Comparison of ENCODE assay signal across 27 mouse cellular contexts in the genomic region with DNA sequence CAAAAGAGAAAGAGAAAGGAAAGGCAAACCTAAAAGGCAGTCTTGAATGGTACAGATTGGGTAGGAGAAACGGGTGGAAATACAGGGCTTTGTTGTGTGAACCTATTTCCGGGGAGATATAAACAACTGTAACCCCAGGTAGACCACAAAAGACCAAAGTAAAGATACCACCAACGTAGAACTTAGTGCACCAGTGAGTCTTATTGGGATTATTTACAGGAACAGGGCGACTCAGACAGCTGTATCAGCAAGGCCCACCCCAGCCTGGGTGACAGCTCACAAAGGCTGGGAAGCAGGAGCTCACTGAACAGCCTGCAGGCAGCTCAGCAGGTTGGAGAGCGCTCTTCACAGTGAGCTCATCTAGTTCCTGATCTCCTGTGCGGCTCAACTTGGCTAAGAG. TPM values are rescaled to one million over a fixed set of nuclear protein-coding genes. Genes with fewer than 3 reads are reported as not detected.
DNase-seq lines count a peak whose midpoint lies in the region; ATAC-seq and TF ChIP-seq lines count a peak whose summit lies in the region.
"Had no signal": no experiment of that assay in that cellular context is flagged by ENCODE, and none has a peak within 500 bp of the region (broad histone marks: within the 10 kb centered on the region; RNA-seq: fewer than 3 reads in every experiment).

No protein-coding gene starts in this region.

- ATAC-seq in CD4-positive, CD25-positive, alpha-beta regulatory T cell, adult 4 months: peak; percentile 98
- no peak for ATAC-seq in liver, embryonic 12.5 days
- ATAC-seq: forebrain, postnatal 0 days; intestine, embryonic 15.5 days; liver, postnatal 0 days; lung, postnatal 0 days had no signal

- no peak for TF ChIP-seq CTCF in thymus, adult 2 months (IDR thresholded peaks at IDR 0.05; ENCODE audit: borderline replicate concordance, control insufficient read depth, extremely low read depth, insufficient read depth, low read length, poor library complexity)

- 10% methylated on average over 6 of the region's 6 CpGs for WGBS in thymus, adult 2 months
- WGBS in forebrain, embryonic 10.5 days: 48% methylated on average over 6 of the region's 6 CpGs
- 37% methylated on average over 6 of the region's 6 CpGs for WGBS in liver, embryonic 12.5 days (ENCODE audit: insufficient replicate concordance)

- no peak overlapping the region for H3K9ac ChIP-seq in liver, embryonic 12.5 days
- H3K9ac ChIP-seq: forebrain, postnatal 0 days; hindbrain, embryonic 14.5 days; intestine, embryonic 15.5 days; liver, postnatal 0 days had no signal

- H3K27ac ChIP-seq in thymus, adult 2 months (ENCODE audit: control insufficient read depth, insufficient read depth, low read length): peak overlapping the region; percentile 32
- H3K27ac ChIP-seq in forebrain, embryonic 10.5 days: no peak overlapping the region
- no peak overlapping the region for H3K27ac ChIP-seq in liver, embryonic 12.5 days
- H3K27ac ChIP-seq: heart, embryonic 10.5 days; hindbrain, embryonic 14.5 days; intestine, embryonic 15.5 days; macrophage had no signal

- no peak for TF ChIP-seq POLR2A in thymus, adult 2 months (IDR thresholded peaks at IDR 0.05; ENCODE audit: control insufficient read depth, extremely low read depth, insufficient read depth, low read length, poor library complexity)

- no peaks in the 10 kb centered on the region for H3K9me3 ChIP-seq in forebrain, embryonic 10.5 days
- no peaks in the 10 kb centered on the region for H3K9me3 ChIP-seq in liver, embryonic 12.5 days (replicated peaks)
- H3K9me3 ChIP-seq: heart, embryonic 10.5 days; intestine, embryonic 15.5 days had no signal

- DNase-seq in CD4-positive helper T cell, adult 2 months (ENCODE audit: low read depth, low spot score): peak; percentile 90
- peak; percentile 83 for DNase-seq in induced T-regulatory cell, adult 2 months (ENCODE audit: low read depth)
- peak; percentile 53 for DNase-seq in thymus, adult 2 months
- no peak for DNase-seq in forebrain, embryonic 10.5 days (ENCODE audit: extremely low spot score, low spot score)
- no peak for DNase-seq in natural killer cell, adult 2 months (ENCODE audit: low spot score in 2 of 2)
- no peak for DNase-seq in right cerebral cortex, postnatal 25 days
- DNase-seq: adrenal gland, adult 8-10 months; B cell, adult 2 months; cerebellum, adult 18-20 months; cerebellum, postnatal 25 days; embryo, embryonic 11 days; forebrain, postnatal 0 days; heart, postnatal 4 days; kidney, adult 9 months; kidney, postnatal 25 days; layer of hippocampus, postnatal 36 days; liver, postnatal 0 days; retina, postnatal 1 day; right cerebral cortex, postnatal 4 days had no signal

- peaks cover 21% of the 10 kb centered on the region for H3K4me1 ChIP-seq in thymus, adult 2 months (replicated peaks; ENCODE audit: control insufficient read depth, insufficient read depth, low read length)
- H3K4me1 ChIP-seq in forebrain, embryonic 10.5 days: peaks cover 3% of the 10 kb centered on the region; the same call in 1 of the 2 replicates
- H3K4me1 ChIP-seq in liver, embryonic 12.5 days: peaks cover 5% of the 10 kb centered on the region
- H3K4me1 ChIP-seq: intestine, embryonic 15.5 days had no signal

- no peaks in the 10 kb centered on the region for H3K36me3 ChIP-seq in thymus, adult 2 months (ENCODE audit: control insufficient read depth, insufficient read depth, low read length)
- no peaks in the 10 kb centered on the region for H3K36me3 ChIP-seq in forebrain, embryonic 10.5 days (replicated peaks)
- no peaks in the 10 kb centered on the region for H3K36me3 ChIP-seq in liver, embryonic 12.5 days
- H3K36me3 ChIP-seq: heart, embryonic 10.5 days; intestine, embryonic 15.5 days had no signal

- H3K4me2 ChIP-seq in liver, embryonic 12.5 days: no peak overlapping the region
- H3K4me2 ChIP-seq: hindbrain, embryonic 14.5 days; intestine, embryonic 15.5 days; midbrain, embryonic 11.5 days had no signal

- H3K27me3 ChIP-seq in thymus, adult 2 months (ENCODE audit: control insufficient read depth, insufficient read depth, low read length): no peaks in the 10 kb centered on the region
- peaks cover 49% of the 10 kb centered on the region for H3K27me3 ChIP-seq in forebrain, embryonic 10.5 days (ENCODE audit: poor library complexity, severe bottlenecking)
- H3K27me3 ChIP-seq in liver, embryonic 12.5 days (replicated peaks): peaks cover 60% of the 10 kb centered on the region

- no peak overlapping the region; the same call in 1 of the 2 replicates for H3K4me3 ChIP-seq in thymus, adult 2 months (ENCODE audit: control insufficient read depth, insufficient read depth, low read length)
- H3K4me3 ChIP-seq in forebrain, embryonic 10.5 days: no peak overlapping the region
- no peak overlapping the region for H3K4me3 ChIP-seq in liver, embryonic 12.5 days
- H3K4me3 ChIP-seq: heart, embryonic 10.5 days; intestine, embryonic 15.5 days had no signal

RNA-seq across cellular contexts. Expression of gene Ccdc142, which starts 5.4 kb away (rescaled TPM):
- polyA plus RNA-seq in CD4-positive, CD25-positive, alpha-beta regulatory T cell, adult 4 months (2017; shearing (Covaris generic)): 1 to 10 TPM in 1 of 2 experiments, under 1 TPM in 1; 0.82 to 2.2 TPM
- 18.9 and 19.6 TPM in 2 replicates for polyA plus RNA-seq in thymus, adult 2 months (2012; rRNA removed)
- polyA plus RNA-seq in forebrain, embryonic 10.5 days (2016; fragmentation: Nextera tagmentation; extraction: Ambion mirVana): 2.6 and 3.1 TPM in 2 replicates
- polyA plus RNA-seq in liver, embryonic 12.5 days (2016; fragmentation: Nextera tagmentation; extraction: Ambion mirVana): 1.5 and 1.9 TPM in 2 replicates

RNA-seq across cellular contexts. Expression of gene Gm42688, which starts 5.4 kb away (rescaled TPM):
- polyA plus RNA-seq in CD4-positive, CD25-positive, alpha-beta regulatory T cell, adult 4 months (2017; shearing (Covaris generic)): under 1 TPM; 0.67 to 0.68 TPM
- polyA plus RNA-seq in thymus, adult 2 months (2012; rRNA removed): 10.2 and 11.9 TPM in 2 replicates
- polyA plus RNA-seq in forebrain, embryonic 10.5 days (2016; fragmentation: Nextera tagmentation; extraction: Ambion mirVana): 1.9 and 2.2 TPM in 2 replicates
- 2.3 TPM in 2 replicates for polyA plus RNA-seq in liver, embryonic 12.5 days (2016; fragmentation: Nextera tagmentation; extraction: Ambion mirVana)

RNA-seq across cellular contexts. Expression of gene Lbx2, which starts 9.8 kb away (rescaled TPM):
- not detected for polyA plus RNA-seq in CD4-positive, CD25-positive, alpha-beta regulatory T cell, adult 4 months (2017; shearing (Covaris generic))
- polyA plus RNA-seq in thymus, adult 2 months (2012; rRNA removed): 2.1 and 2.6 TPM in 2 replicates
- polyA plus RNA-seq in forebrain, embryonic 10.5 days (2016; fragmentation: Nextera tagmentation; extraction: Ambion mirVana): 0.20 and 0.29 TPM in 2 replicates
- 0.25 and 0.44 TPM in 2 replicates for polyA plus RNA-seq in liver, embryonic 12.5 days (2016; fragmentation: Nextera tagmentation; extraction: Ambion mirVana)
- polyA plus RNA-seq: hindbrain, embryonic 14.5 days had no signal

RNA-seq across cellular contexts. Expression of gene Mrpl53, which starts 12.9 kb away (rescaled TPM):
- polyA plus RNA-seq in CD4-positive, CD25-positive, alpha-beta regulatory T cell, adult 4 months (2017; shearing (Covaris generic)): 10 to 100 TPM; 57.0 to 61.5 TPM
- polyA plus RNA-seq in thymus, adult 2 months (2012; rRNA removed): 67.2 and 83.6 TPM in 2 replicates
- 135 and 149 TPM in 2 replicates for polyA plus RNA-seq in forebrain, embryonic 10.5 days (2016; fragmentation: Nextera tagmentation; extraction: Ambion mirVana)
- 101 and 105 TPM in 2 replicates for polyA plus RNA-seq in liver, embryonic 12.5 days (2016; fragmentation: Nextera tagmentation; extraction: Ambion mirVana)

RNA-seq across cellular contexts. Expression of gene Pcgf1, which starts 18.3 kb away (rescaled TPM):
- polyA plus RNA-seq in CD4-positive, CD25-positive, alpha-beta regulatory T cell, adult 4 months (2017; shearing (Covaris generic)): 10 to 100 TPM; 42.5 to 49.3 TPM
- polyA plus RNA-seq in thymus, adult 2 months (2012; rRNA removed): 24.4 and 25.5 TPM in 2 replicates
- 37.6 and 39.4 TPM in 2 replicates for polyA plus RNA-seq in forebrain, embryonic 10.5 days (2016; fragmentation: Nextera tagmentation; extraction: Ambion mirVana)
- polyA plus RNA-seq in liver, embryonic 12.5 days (2016; fragmentation: Nextera tagmentation; extraction: Ambion mirVana): 20.8 and 23.3 TPM in 2 replicates

Comparison
In these comparisons a context has a peak if more than half of its experiments do, and no peak if none do; other contexts are left out.
1. DNase-seq: peak in CD4-positive helper T cell, adult 2 months (single experiment), induced T-regulatory cell, adult 2 months (single experiment) and thymus, adult 2 months (single experiment); none in forebrain, embryonic 10.5 days (single experiment), natural killer cell, adult 2 months (0 of 2) and right cerebral cortex, postnatal 25 days (single experiment).